Mouse (Mus musculus) cortical plate, adult 2 months (tissue): ENCODE results near the gene Sap30l.

Source experiments
- CTCF ChIP-seq: fragments of 200-500 bp; IDR thresholded peaks from 2 replicates; pipeline ENCODE4 v1.5.1; 2011; ENCODE audit warnings: mild to moderate bottlenecking, control low read depth, low read length; ENCODE audit not compliant: insufficient read depth; ENCODE audit errors: extremely low read depth
- POLR2A ChIP-seq: fragments of 200-500 bp; IDR thresholded peaks from 2 replicates; pipeline ENCODE4 v1.6.1; 2011; ENCODE audit warnings: mild to moderate bottlenecking, low read length, control low read depth; ENCODE audit not compliant: insufficient read depth; ENCODE audit errors: extremely low read depth

- TF ChIP-seq CTCF (no peak), POLR2A (no peak)
Measured at GRCm38 (mm10) chr11:57835331-57835730, 33.9 kb downstream of the Sap30l start.
